Mouse (Mus musculus) cerebellum, adult 2 months (tissue): ENCODE measurements around the gene Lypd5.

ENCODE experiments used
- CTCF ChIP-seq: fragments of 200-500 bp; IDR thresholded peaks from 2 replicates; pipeline ENCODE4 v1.5.1; 2011; ENCODE audit warnings: low read depth, mild to moderate bottlenecking, control low read depth, low read length, moderate library complexity, borderline replicate concordance; ENCODE audit not compliant: insufficient read depth
- POLR2A ChIP-seq: fragments of 200-500 bp; IDR thresholded peaks from 2 replicates; pipeline ENCODE4 v1.6.1; 2011; ENCODE audit warnings: low read length, control low read depth, borderline replicate concordance; ENCODE audit not compliant: insufficient read depth

DNA sequence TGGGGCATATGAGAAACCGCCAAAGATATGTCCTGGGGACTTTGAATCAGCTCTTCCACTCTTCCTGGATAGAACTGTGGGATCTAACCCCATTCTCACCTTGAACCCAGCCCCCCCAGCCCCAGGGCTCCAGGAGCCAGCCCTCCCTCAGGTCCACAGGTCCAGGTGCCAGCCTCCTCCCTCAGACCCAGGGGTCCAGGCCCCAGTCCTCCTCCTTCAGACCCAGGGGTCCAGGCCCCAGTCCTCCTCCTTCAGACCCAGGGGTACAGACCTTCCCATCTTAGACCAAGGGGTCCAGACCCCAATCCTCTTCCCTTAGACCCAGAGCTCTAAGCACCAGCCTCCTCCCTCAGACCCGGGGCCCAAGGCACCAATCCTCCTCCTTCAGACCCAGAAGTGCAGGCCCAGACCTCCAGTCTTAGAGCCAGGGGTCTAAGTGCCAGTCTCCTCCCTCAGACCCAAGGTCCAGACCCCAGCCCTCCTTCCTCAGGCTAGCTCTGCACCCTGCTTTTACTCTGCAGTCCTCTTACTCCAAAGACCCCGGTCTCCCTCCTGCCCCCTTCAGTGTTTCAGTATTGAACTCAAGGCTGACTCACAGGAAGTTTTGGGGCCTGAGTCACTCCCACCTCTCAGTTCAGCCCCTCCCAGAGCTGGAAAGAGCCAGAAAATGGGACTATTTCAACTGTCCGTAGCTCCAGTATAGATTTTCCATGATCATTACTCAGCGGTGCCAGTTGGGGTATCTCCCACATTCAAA, 16.4 kb downstream of the Lypd5 start:
- TF ChIP-seq CTCF (no peak), POLR2A (no peak)
